Mouse (Mus musculus): ENCODE measurements around the gene Vmn2r98. TPM values are rescaled to one million over a fixed set of nuclear protein-coding genes. Genes with fewer than 3 reads are reported as not detected.
"Not testable (repeated sequence)": the region's sequence is repeated elsewhere in the genome, so short reads cannot be mapped to it uniquely, and the experiment has no call there.

Gene Vmn2r98
- polyA plus RNA-seq (2015; fragmentation: Nextera tagmentation; extraction: Ambion mirVana) = not detected in 2 replicates

- not testable (repeated sequence) for ATAC-seq (ENCODE audit: low FRiP score, low read depth); H3K4me2 ChIP-seq; H3K4me1 ChIP-seq (replicated peaks); H3K27ac ChIP-seq (replicated peaks); H3K9ac ChIP-seq; H3K36me3 ChIP-seq; H3K27me3 ChIP-seq; H3K4me3 ChIP-seq
- peaks cover 13% of the 10 kb centered on the region; the same call in 1 of the 2 replicates for H3K9me3 ChIP-seq
These were observed at the start of gene Vmn2r98 for GRCm38 (mm10) chr17:19053160-19053559. Gene Vmn2r98 (plus strand): TSS chr17:19053460.

DNA sequence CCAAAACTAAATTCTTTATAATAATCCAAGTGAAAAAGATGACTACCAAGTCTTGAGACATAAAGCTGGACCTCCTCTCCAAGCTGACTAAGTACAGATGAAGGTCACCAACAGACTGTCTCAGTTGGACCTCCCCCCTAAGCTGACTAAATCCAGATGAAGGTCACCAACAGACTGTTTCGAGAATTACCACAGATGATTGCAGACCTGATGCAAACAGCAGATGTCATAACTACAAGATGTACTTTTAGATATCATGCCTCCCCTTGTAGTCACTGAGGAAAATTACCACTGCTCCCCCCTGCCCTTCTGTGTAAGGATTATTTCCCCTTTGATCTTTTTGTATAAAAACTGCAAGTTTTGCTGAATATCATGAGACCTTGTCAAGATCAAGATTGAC is 21.8 kb upstream of the Vmn2r98 start:
- not testable (repeated sequence) for H3K4me3 ChIP-seq; H3K27ac ChIP-seq (replicated peaks); H3K4me1 ChIP-seq (replicated peaks); ATAC-seq (ENCODE audit: low FRiP score, low read depth); H3K9ac ChIP-seq; H3K4me2 ChIP-seq; H3K27me3 ChIP-seq; H3K36me3 ChIP-seq
- peaks cover 32% of the 10 kb centered on the region for H3K9me3 ChIP-seq
- 76% methylated on average over 1 of the region's 1 CpGs for WGBS

GRCm38 (mm10) chr17:19031962-19032361 is 21.3 kb upstream of the Vmn2r98 start:
- no peak overlapping the region for H3K9ac ChIP-seq
- no peak for ATAC-seq (ENCODE audit: low FRiP score, low read depth)
- no peak overlapping the region for H3K4me3 ChIP-seq
- no peaks in the 10 kb centered on the region for H3K27me3 ChIP-seq
- no peaks in the 10 kb centered on the region for H3K36me3 ChIP-seq
- no peaks in the 10 kb centered on the region for H3K4me1 ChIP-seq (replicated peaks)
- peaks cover 32% of the 10 kb centered on the region for H3K9me3 ChIP-seq
- 65% methylated on average over 2 of the region's 2 CpGs for WGBS
- H3K27ac ChIP-seq (replicated peaks) = no peak overlapping the region
- no peak overlapping the region for H3K4me2 ChIP-seq

DNA sequence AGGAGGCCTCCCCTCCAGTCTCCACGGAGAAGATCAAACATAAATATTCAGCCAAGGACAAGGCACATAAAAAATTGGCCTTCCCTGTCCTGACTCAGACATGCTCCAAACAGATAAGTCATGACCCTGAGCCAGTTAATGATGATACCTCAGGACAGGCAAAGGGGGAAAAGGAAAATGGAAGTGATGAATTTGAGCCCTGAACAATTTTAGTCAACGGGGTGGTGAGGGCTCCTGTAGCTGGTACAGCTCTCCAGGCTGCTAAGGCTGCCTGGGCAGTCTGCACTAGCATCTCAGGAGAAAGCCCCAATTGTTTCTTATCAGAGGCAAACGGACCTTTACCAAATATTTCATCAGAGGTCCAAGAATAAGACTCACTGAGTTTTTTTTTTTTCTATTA is 20.5 kb upstream of the Vmn2r98 start:
- Histone ChIP-seq H3K27ac (replicated peaks) (no peak overlapping the region), H3K27me3 (no peaks in the 10 kb centered on the region), H3K9ac (no peak overlapping the region), H3K4me2 (no peak overlapping the region), H3K36me3 (no peaks in the 10 kb centered on the region), H3K9me3 (peaks cover 36% of the 10 kb centered on the region), H3K4me1 (replicated peaks) (no peaks in the 10 kb centered on the region), H3K4me3 (no peak overlapping the region)
- no peak for ATAC-seq (ENCODE audit: low FRiP score, low read depth)
- WGBS = 67% methylated on average over 3 of the region's 3 CpGs

Other genes with a start within 250 kb of the Vmn2r98 start
- gene Vmn2r97, start 139.2 kb upstream of the Vmn2r98 start, polyA plus RNA-seq (2015; fragmentation: Nextera tagmentation; extraction: Ambion mirVana) = 0.04 TPM in 1 of 2 replicates, not detected in the other